In the genomic region with DNA sequence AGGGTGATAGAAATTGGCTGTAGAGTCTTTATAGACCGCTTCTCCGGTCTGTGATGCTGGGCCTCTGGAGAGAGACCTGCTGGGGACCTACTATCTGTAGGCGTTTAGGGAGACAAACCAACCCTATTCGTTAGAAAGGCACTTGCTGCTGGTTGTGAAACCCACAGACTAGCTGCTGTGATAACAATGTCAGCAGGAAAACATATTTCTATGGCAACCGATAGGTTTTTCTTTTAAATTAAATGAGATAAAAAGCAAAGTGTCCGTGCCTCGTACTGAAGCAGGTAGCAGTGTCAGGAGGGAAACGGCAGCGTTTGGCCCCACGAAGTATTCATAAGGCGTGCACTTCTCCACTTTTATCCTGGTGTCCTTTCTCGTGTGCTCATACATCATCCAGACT, we compare ENCODE assay signal across 15 mouse cellular contexts.
DNase-seq lines count a peak whose midpoint lies in the region; ATAC-seq and TF ChIP-seq lines count a peak whose summit lies in the region.
"Had no signal": no experiment of that assay in that cellular context is flagged by ENCODE, and none has a peak within 500 bp of the region (broad histone marks: within the 10 kb centered on the region; RNA-seq: fewer than 3 reads in every experiment).

No protein-coding gene starts in this region.

- no peaks in the 10 kb centered on the region for H3K9me3 ChIP-seq in forebrain, embryonic 14.5 days (replicated peaks; ENCODE audit: control insufficient read depth, low read length)
- H3K9me3 ChIP-seq in hindbrain, embryonic 13.5 days: no peaks in the 10 kb centered on the region
- H3K9me3 ChIP-seq in neural tube, embryonic 13.5 days: no peaks in the 10 kb centered on the region
- no peaks in the 10 kb centered on the region for H3K9me3 ChIP-seq in liver, embryonic 12.5 days (replicated peaks)

- DNase-seq in layer of hippocampus, adult 2 months (ENCODE audit: low spot score in 2 of 2): no peak
- no peak for DNase-seq in layer of hippocampus, postnatal 36 days
- peak; percentile 27 for DNase-seq in forebrain, embryonic 14.5 days (ENCODE audit: low spot score)
- no peak for DNase-seq in kidney, postnatal 14 days
- DNase-seq: adrenal gland, adult 8-10 months; cerebellum, adult 9-10 months; heart, postnatal 10 days; liver; lung, adult 2 months had no signal

- H3K4me3 ChIP-seq in layer of hippocampus, adult 2 months: no peak overlapping the region; the same call in 1 of the 2 replicates
- H3K4me3 ChIP-seq in forebrain, embryonic 14.5 days (ENCODE audit: low read depth, low read length): no peak overlapping the region
- no peak overlapping the region for H3K4me3 ChIP-seq in hindbrain, embryonic 13.5 days
- H3K4me3 ChIP-seq in neural tube, embryonic 13.5 days: no peak overlapping the region
- H3K4me3 ChIP-seq in liver, embryonic 12.5 days: no peak overlapping the region

- no peaks in the 10 kb centered on the region for H3K36me3 ChIP-seq in forebrain, embryonic 14.5 days (ENCODE audit: control insufficient read depth, insufficient read depth, low read length)
- H3K36me3 ChIP-seq in hindbrain, embryonic 13.5 days: no peaks in the 10 kb centered on the region
- H3K36me3 ChIP-seq in neural tube, embryonic 13.5 days: no peaks in the 10 kb centered on the region
- H3K36me3 ChIP-seq in liver, embryonic 12.5 days: no peaks in the 10 kb centered on the region
- H3K36me3 ChIP-seq: G1E had no signal

- WGBS in forebrain, embryonic 14.5 days: 80% methylated on average over 12 of the region's 12 CpGs
- 69% methylated on average over 12 of the region's 12 CpGs for WGBS in hindbrain, embryonic 13.5 days
- 76% methylated on average over 12 of the region's 12 CpGs for WGBS in neural tube, embryonic 13.5 days
- 58% methylated on average over 12 of the region's 12 CpGs for WGBS in liver, embryonic 12.5 days (ENCODE audit: insufficient replicate concordance)

- peak overlapping the region; percentile 46; the same call in 1 of the 2 replicates for H3K9ac ChIP-seq in forebrain, embryonic 14.5 days (ENCODE audit: low read length)
- H3K9ac ChIP-seq in hindbrain, embryonic 13.5 days: peak overlapping the region; percentile 58
- peak overlapping the region; percentile 18 for H3K9ac ChIP-seq in neural tube, embryonic 13.5 days
- H3K9ac ChIP-seq in liver, embryonic 12.5 days: no peak overlapping the region

- TF ChIP-seq CTCF in layer of hippocampus, adult 2 months (conservative IDR thresholded peaks at IDR 0.05): no peak

- no peak for ATAC-seq in forebrain, embryonic 14.5 days
- ATAC-seq in hindbrain, embryonic 13.5 days (ENCODE audit: low FRiP score): no peak
- ATAC-seq in neural tube, embryonic 13.5 days (ENCODE audit: low read depth): no peak
- ATAC-seq in liver, embryonic 12.5 days: no peak
- ATAC-seq: intestine, embryonic 16.5 days had no signal

- H3K4me2 ChIP-seq in forebrain, embryonic 14.5 days (ENCODE audit: low read length): no peak overlapping the region
- H3K4me2 ChIP-seq in hindbrain, embryonic 13.5 days: no peak overlapping the region
- H3K4me2 ChIP-seq in neural tube, embryonic 13.5 days: no peak overlapping the region
- H3K4me2 ChIP-seq in liver, embryonic 12.5 days: no peak overlapping the region

- H3K27me3 ChIP-seq in forebrain, embryonic 14.5 days (replicated peaks; ENCODE audit: control insufficient read depth, insufficient read depth, low read length): no peaks in the 10 kb centered on the region
- no peaks in the 10 kb centered on the region for H3K27me3 ChIP-seq in hindbrain, embryonic 13.5 days
- H3K27me3 ChIP-seq in neural tube, embryonic 13.5 days: no peaks in the 10 kb centered on the region
- no peaks in the 10 kb centered on the region for H3K27me3 ChIP-seq in liver, embryonic 12.5 days (replicated peaks)

- peaks cover 34% of the 10 kb centered on the region for H3K4me1 ChIP-seq in forebrain, embryonic 14.5 days (ENCODE audit: control insufficient read depth, insufficient read depth, low read length)
- H3K4me1 ChIP-seq in hindbrain, embryonic 13.5 days (replicated peaks): peaks cover 61% of the 10 kb centered on the region
- H3K4me1 ChIP-seq in neural tube, embryonic 13.5 days (replicated peaks): peaks cover 58% of the 10 kb centered on the region
- no peaks in the 10 kb centered on the region for H3K4me1 ChIP-seq in liver, embryonic 12.5 days

- H3K27ac ChIP-seq in layer of hippocampus, adult 2 months: peak overlapping the region; percentile 89
- peak overlapping the region; percentile 90 for H3K27ac ChIP-seq in forebrain, embryonic 14.5 days (ENCODE audit: low read depth, low read length)
- peak overlapping the region; percentile 91 for H3K27ac ChIP-seq in hindbrain, embryonic 13.5 days
- peak overlapping the region; percentile 83 for H3K27ac ChIP-seq in neural tube, embryonic 13.5 days (replicated peaks)
- H3K27ac ChIP-seq in liver, embryonic 12.5 days: no peak overlapping the region
- H3K27ac ChIP-seq: macrophage had no signal
